Mouse (Mus musculus) midbrain, embryonic 13.5 days (tissue): Measurements from ENCODE around the gene Cldn18. TPM values are rescaled to one million over a fixed set of nuclear protein-coding genes. Genes with fewer than 3 reads are reported as not detected.

ENCODE experiments used
- ATAC-seq: fragments of 200-750 bp; cut with Nextera tagmentation; 2 replicates; pipeline ENCODE4 v1.8.0; 2017; ENCODE audit warnings: mild to moderate bottlenecking, moderate TSS enrichment, moderate library complexity
- H3K27ac ChIP-seq: fragments of 300-500 bp; sonication (generic); 2 replicates; pipeline ENCODE4 v1.5.1; 2015; ENCODE audit warnings: inconsistent platforms, mild to moderate bottlenecking, moderate library complexity
- H3K27me3 ChIP-seq: fragments of 300-500 bp; sonication (generic); 2 replicates; pipeline ENCODE4 v1.6.1; 2015; ENCODE audit warnings: mild to moderate bottlenecking, inconsistent platforms
- H3K36me3 ChIP-seq: fragments of 300-500 bp; sonication (generic); 2 replicates; pipeline ENCODE4 v1.6.1; 2015; ENCODE audit warnings: mild to moderate bottlenecking, inconsistent platforms
- H3K4me1 ChIP-seq: fragments of 300-500 bp; sonication (generic); replicated peaks from 2 replicates; pipeline ENCODE4 v1.6.1; 2015; ENCODE audit warnings: inconsistent platforms
- H3K4me2 ChIP-seq: fragments of 300-500 bp; sonication (generic); replicated peaks from 2 replicates; pipeline ENCODE4 v1.6.1; 2015; ENCODE audit warnings: moderate library complexity, mild to moderate bottlenecking, inconsistent platforms
- H3K4me3 ChIP-seq: fragments of 300-500 bp; sonication (generic); replicated peaks from 2 replicates; pipeline ENCODE4 v1.5.1; 2015; ENCODE audit warnings: mild to moderate bottlenecking, inconsistent platforms
- H3K9ac ChIP-seq: fragments of 300-500 bp; sonication (generic); replicated peaks from 2 replicates; pipeline ENCODE4 v1.6.1; 2015; ENCODE audit warnings: mild to moderate bottlenecking, inconsistent platforms
- H3K9me3 ChIP-seq: fragments of 300-500 bp; sonication (generic); 2 replicates; pipeline ENCODE4 v1.6.1; 2016; ENCODE audit warnings: mild to moderate bottlenecking, inconsistent platforms
- WGBS: fragments of 180-500 bp; shearing (Covaris S2); methylation state at CpG from one replicate; pipeline ENCODE4 v1.1.7; 2015; 5-methylcytosine and 5-hydroxymethylcytosine counted together
- polyA plus RNA-seq: library from polyadenylated mRNA; unstranded; fragments of >200 nt; fragmentation: Nextera tagmentation; extraction: Ambion mirVana; gene quantifications from 2 replicates; pipeline ENCODE4 v1.2.1, GENCODE M21; 2015

The Cldn18 gene
- polyA plus RNA-seq, result 0.12 TPM in 1 of 2 replicates, not detected in the other

DNA sequence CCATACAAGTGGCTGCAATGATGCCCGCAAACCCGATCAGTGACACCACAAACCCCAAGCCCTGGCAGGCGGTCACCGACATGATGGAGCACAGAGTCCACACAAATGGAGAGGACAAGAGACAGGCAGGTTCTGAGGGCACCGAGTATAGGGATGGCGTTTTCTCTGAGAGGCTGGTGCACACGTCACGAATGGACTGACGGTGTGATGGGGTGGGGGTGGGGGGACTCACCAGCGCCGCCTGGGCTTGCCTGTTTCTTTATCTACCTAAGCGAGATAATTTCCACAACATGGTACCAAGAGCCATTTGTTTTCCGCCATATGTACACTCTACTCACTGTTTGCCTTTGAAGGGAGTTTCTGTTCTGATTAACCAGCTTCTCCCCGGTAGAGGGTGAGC, at the start of gene Cldn18:
Cldn18 (minus strand) TSS at position 134 of the 400 bp plus-strand sequence.
- Histone ChIP-seq H3K4me3 (no peak within 1 kb of the TSS), H3K9ac (no peak within 1 kb of the TSS), H3K27me3 (no peaks in the 10 kb centered on the region), H3K9me3 (no peaks in the 10 kb centered on the region), H3K4me2 (no peak within 1 kb of the TSS), H3K27ac (no peak within 1 kb of the TSS), H3K36me3 (no peaks in the 10 kb centered on the region), H3K4me1 (no peaks in the 10 kb centered on the region)
- WGBS, result 91% methylated on average over 14 of the region's 14 CpGs
- no peak for ATAC-seq

GRCm38 (mm10) chr9:99763530-99763929, 46.5 kb upstream of the Cldn18 start:
- 52% methylated on average over 6 of the region's 6 CpGs for WGBS
- no peaks in the 10 kb centered on the region for H3K27me3 ChIP-seq
- H3K36me3 ChIP-seq, result no peaks in the 10 kb centered on the region
- ATAC-seq, result no peak
- H3K27ac ChIP-seq, result no peak overlapping the region
- no peaks in the 10 kb centered on the region for H3K9me3 ChIP-seq
- H3K4me1 ChIP-seq, result no peaks in the 10 kb centered on the region
- H3K4me2 ChIP-seq, result no peak overlapping the region
- no peak overlapping the region for H3K4me3 ChIP-seq
- H3K9ac ChIP-seq, result no peak overlapping the region

DNA sequence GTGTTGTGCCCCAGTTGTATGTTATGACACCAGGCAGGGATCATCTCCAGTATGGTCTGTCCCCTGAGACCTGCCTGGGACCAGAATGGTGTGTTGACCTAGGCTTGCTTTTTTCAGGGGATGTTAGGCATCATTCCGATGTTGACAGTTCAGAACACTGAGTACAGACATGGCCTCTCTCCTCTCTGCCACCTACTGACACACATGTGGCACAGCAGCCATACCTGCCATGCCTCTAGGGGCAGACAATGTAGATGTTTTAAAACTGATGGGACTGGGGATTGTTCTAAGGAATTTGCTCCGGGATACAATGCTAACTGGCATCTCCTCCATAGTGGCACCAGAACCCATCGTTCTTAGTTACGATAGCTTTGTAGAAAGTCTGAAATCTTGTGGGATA, 33.2 kb upstream of the Cldn18 start:
- H3K9ac ChIP-seq, result no peak overlapping the region
- no peaks in the 10 kb centered on the region for H3K36me3 ChIP-seq
- no peak overlapping the region for H3K4me2 ChIP-seq
- H3K27me3 ChIP-seq, result 0 out of 2 replicates have a peak, but pooled peaks cover 4% of the 10 kb centered on the region
- H3K9me3 ChIP-seq, result no peaks in the 10 kb centered on the region; the same call in 1 of the 2 replicates
- H3K27ac ChIP-seq, result no peak overlapping the region
- no peaks in the 10 kb centered on the region for H3K4me1 ChIP-seq
- WGBS, result 91% methylated on average over 4 of the region's 4 CpGs
- H3K4me3 ChIP-seq, result no peak overlapping the region
- ATAC-seq, result no peak

DNA sequence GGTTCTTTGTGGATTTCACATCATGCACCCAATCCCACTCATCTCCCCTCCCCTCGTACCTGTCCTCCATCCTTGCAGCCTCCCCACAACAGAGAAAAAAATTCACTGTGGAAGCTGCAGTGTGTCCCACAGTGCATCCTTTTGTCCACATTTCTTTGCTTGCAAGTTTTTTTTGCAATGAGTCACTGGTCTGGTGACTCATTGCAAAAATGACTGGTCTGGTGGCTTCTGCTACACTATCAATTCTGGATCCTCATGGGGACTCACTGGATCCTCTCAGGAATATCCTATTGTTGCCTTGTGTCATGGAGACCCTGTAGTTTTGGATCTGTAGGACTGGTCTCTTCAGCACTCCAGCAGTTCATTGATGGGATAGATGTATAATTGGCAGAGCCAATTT, 31.2 kb upstream of the Cldn18 start:
- Histone ChIP-seq H3K27ac (no peak overlapping the region), H3K4me2 (no peak overlapping the region), H3K36me3 (no peaks in the 10 kb centered on the region), H3K27me3 (0 out of 2 replicates have a peak, but pooled peaks cover 4% of the 10 kb centered on the region), H3K9ac (no peak overlapping the region), H3K9me3 (no peaks in the 10 kb centered on the region; the same call in 1 of the 2 replicates), H3K4me1 (0 out of 2 replicates have a peak, but pooled peaks cover 5% of the 10 kb centered on the region), H3K4me3 (no peak overlapping the region)
- 82% methylated on average over 1 of the region's 1 CpGs for WGBS
- ATAC-seq, result no peak

DNA sequence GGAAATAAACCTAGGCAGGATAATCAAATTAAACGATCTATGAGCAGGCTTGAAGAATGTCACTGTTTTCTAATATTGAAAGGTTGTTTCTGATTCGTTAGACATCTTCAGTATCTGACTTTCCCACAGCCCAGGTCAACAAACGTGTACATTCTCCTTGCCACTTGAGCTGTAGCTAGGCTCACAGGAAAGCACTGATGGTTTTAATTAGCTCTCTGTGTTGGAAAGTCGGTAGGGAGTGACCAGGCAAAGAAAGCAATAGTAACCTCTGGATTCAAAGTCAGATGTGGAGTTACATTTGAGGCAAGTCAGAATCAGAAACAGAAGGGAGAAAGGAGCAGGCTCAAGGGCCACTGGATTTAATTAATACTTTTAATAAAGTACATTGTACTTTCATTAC, 30.7 kb upstream of the Cldn18 start:
- Histone ChIP-seq H3K4me1 (0 out of 2 replicates have a peak, but pooled peaks cover 5% of the 10 kb centered on the region), H3K36me3 (no peaks in the 10 kb centered on the region), H3K27me3 (0 out of 2 replicates have a peak, but pooled peaks cover 4% of the 10 kb centered on the region), H3K4me3 (no peak overlapping the region), H3K9me3 (no peaks in the 10 kb centered on the region; the same call in 1 of the 2 replicates), H3K9ac (no peak overlapping the region), H3K4me2 (no peak overlapping the region), H3K27ac (no peak overlapping the region)
- 66% methylated on average over 4 of the region's 4 CpGs for WGBS
- ATAC-seq, result no peak

DNA sequence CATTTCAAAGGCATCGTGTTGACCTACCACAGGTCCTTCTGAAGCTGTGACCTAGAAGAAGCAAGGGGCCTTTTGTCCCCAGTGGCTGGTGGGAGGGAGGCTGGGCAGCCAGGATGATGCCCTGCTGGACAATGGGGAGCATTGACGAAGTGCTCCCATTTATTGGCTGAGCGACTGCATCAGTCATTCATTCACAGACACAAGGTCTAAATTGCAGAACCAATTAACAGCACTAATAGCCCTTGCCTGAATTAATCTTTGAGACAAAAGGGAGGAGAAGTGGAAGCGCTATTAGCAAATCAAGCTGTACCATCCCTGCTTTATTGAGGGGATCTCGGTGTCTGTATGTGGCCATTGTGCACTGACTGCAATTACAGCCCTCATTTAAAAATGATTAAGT, 27.5 kb upstream of the Cldn18 start:
- no peaks in the 10 kb centered on the region for H3K36me3 ChIP-seq
- no peaks in the 10 kb centered on the region; the same call in 1 of the 2 replicates for H3K9me3 ChIP-seq
- no peak overlapping the region for H3K27ac ChIP-seq
- H3K4me3 ChIP-seq, result no peak overlapping the region
- H3K9ac ChIP-seq, result no peak overlapping the region
- 0 out of 2 replicates have a peak, but pooled peaks cover 5% of the 10 kb centered on the region for H3K4me1 ChIP-seq
- WGBS, result 61% methylated on average over 5 of the region's 5 CpGs
- H3K4me2 ChIP-seq, result no peak overlapping the region
- H3K27me3 ChIP-seq, result no peaks in the 10 kb centered on the region
- peak; percentile 43; the same call in 1 of the 2 replicates for ATAC-seq

GRCm38 (mm10) chr9:99729943-99730646, 13.0 kb upstream of the Cldn18 start:
- Histone ChIP-seq H3K4me3 (no peak overlapping the region), H3K27me3 (no peaks in the 10 kb centered on the region), H3K36me3 (no peaks in the 10 kb centered on the region), H3K9ac (no peak overlapping the region), H3K4me1 (no peaks in the 10 kb centered on the region), H3K9me3 (peaks cover 1% of the 10 kb centered on the region; the same call in 1 of the 2 replicates), H3K27ac (no peak overlapping the region), H3K4me2 (no peak overlapping the region)
- 35% methylated on average over 15 of the region's 15 CpGs for WGBS
- ATAC-seq, result peak; percentile 74

DNA sequence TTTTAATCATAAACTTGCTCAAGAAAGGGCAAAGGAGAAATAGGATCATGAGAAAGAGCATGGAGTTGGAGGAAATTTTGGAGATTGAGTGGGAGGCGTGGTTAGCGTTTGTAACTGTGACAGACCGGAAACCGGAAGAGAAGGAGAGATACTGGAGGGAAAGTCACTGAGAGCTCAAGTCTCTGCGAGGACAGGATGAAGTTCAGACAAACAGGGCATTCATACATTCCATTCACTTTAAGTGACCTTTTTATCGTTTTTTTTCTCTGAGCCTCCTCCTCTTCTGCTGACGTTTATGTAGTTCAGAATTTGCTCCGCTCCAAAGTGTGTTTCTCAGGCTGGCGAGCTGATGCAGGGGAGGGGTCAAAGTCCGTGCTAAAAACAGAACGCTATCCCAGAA, 10.8 kb upstream of the Cldn18 start:
- H3K4me1 ChIP-seq, result no peaks in the 10 kb centered on the region
- 81% methylated on average over 11 of the region's 11 CpGs for WGBS
- no peak overlapping the region for H3K4me2 ChIP-seq
- no peaks in the 10 kb centered on the region for H3K27me3 ChIP-seq
- no peak overlapping the region for H3K9ac ChIP-seq
- H3K36me3 ChIP-seq, result no peaks in the 10 kb centered on the region
- H3K4me3 ChIP-seq, result no peak overlapping the region
- no peak overlapping the region for H3K27ac ChIP-seq
- H3K9me3 ChIP-seq, result no peaks in the 10 kb centered on the region
- ATAC-seq, result no peak

DNA sequence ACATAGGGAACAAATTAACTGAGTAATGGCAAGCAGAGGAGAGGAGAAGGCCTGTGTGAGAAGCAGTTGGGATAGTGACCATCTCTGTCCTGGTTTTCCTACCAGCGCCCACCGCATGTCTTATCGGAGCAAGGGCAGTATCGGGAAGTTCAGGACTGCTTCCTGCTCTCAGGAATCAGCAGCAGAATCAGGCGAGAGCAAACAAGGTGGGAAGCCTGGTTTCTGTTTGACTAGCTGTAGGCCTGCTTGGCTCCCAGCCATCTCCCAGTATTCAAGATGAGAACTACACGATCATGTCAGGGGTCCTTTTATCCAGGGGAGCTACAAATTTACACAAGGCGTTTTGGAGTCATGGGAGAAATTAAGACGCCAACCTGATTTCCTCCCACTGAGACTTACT, 8.2 kb upstream of the Cldn18 start:
- no peak for ATAC-seq
- H3K4me3 ChIP-seq, result no peak overlapping the region
- no peak overlapping the region for H3K9ac ChIP-seq
- H3K4me2 ChIP-seq, result no peak overlapping the region
- H3K36me3 ChIP-seq, result no peaks in the 10 kb centered on the region
- no peaks in the 10 kb centered on the region for H3K27me3 ChIP-seq
- 87% methylated on average over 8 of the region's 8 CpGs for WGBS
- no peaks in the 10 kb centered on the region for H3K4me1 ChIP-seq
- no peak overlapping the region for H3K27ac ChIP-seq
- H3K9me3 ChIP-seq, result no peaks in the 10 kb centered on the region

- ATAC-seq, result no peak
Measured at GRCm38 (mm10) chr9:99720011-99720410, 2.9 kb upstream of the Cldn18 start.

DNA sequence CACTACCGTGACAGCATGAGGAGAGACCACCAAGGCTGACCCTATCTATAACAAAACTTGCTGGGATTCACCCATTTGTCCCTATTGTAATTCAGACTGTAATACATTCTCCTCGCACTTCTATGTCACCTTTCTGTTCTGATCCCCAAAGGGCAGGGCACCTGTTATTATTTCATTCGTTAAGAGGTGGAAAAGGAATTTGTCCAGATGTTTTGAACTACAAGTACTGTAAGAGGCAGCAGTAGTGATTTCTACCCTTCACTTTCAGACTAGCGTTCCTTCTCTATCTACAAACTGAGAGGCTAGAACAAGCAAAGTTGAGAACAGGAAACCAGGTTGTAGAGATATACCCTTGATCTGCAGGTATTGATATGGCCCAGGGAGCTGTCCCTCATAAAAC, 6.8 kb downstream of the Cldn18 start:
- H3K4me3 ChIP-seq, result no peak overlapping the region
- 89% methylated on average over 4 of the region's 4 CpGs for WGBS
- H3K9me3 ChIP-seq, result no peaks in the 10 kb centered on the region
- no peaks in the 10 kb centered on the region for H3K36me3 ChIP-seq
- H3K27ac ChIP-seq, result no peak overlapping the region
- H3K4me2 ChIP-seq, result no peak overlapping the region
- ATAC-seq, result no peak
- H3K4me1 ChIP-seq, result no peaks in the 10 kb centered on the region
- H3K9ac ChIP-seq, result no peak overlapping the region
- H3K27me3 ChIP-seq, result no peaks in the 10 kb centered on the region

More at GRCm38 (mm10) chr9:99720011-99720410, 2.9 kb upstream of the Cldn18 start:
- Histone ChIP-seq H3K9ac (no peak overlapping the region), H3K4me3 (no peak overlapping the region), H3K27ac (no peak overlapping the region), H3K27me3 (no peaks in the 10 kb centered on the region), H3K4me1 (no peaks in the 10 kb centered on the region), H3K36me3 (no peaks in the 10 kb centered on the region), H3K9me3 (no peaks in the 10 kb centered on the region), H3K4me2 (no peak overlapping the region)
- 49% methylated on average over 1 of the region's 1 CpGs for whole genome bisulfite sequencing

DNA sequence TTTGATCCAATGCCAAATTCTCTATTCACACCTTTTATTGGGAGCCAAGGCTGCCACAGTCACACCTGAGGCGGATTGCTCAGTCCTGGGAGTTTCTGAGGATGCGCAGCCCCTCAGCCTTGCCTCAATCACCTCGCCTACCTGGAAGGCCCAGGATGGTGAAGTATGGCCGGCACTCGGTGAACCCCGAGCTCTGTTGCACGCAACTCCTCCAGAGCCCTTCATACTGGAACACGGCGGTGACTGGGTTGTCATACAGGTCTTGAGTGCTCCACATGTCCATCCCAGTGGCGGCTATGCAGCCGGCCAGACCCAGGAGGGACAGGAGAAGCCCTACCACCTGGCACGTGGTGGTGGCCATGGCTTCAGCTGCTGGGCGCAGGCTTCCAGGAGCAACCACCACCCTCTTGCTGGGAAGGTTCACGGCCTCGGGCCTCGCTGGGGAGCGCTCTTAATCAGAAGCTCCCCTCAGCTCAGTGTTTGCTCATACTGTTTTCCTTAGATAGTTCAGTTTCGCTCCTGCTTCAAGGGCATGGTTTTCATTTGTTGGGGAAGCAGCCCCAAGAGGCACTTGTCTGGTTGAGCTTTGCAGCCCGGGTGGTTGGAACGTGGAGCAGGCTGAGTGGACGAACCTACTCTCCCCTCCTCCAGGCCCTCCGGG, 7.3 kb downstream of the Cldn18 start:
- no peak overlapping the region for H3K27ac ChIP-seq
- H3K4me2 ChIP-seq, result no peak overlapping the region
- WGBS, result 91% methylated on average over 22 of the region's 22 CpGs
- no peak overlapping the region for H3K9ac ChIP-seq
- no peaks in the 10 kb centered on the region for H3K36me3 ChIP-seq
- no peaks in the 10 kb centered on the region for H3K27me3 ChIP-seq
- no peaks in the 10 kb centered on the region for H3K9me3 ChIP-seq
- H3K4me3 ChIP-seq, result no peak overlapping the region
- ATAC-seq, result no peak
- H3K4me1 ChIP-seq, result no peaks in the 10 kb centered on the region
